Mouse (Mus musculus): ENCODE data around the gene Atxn7l1. TPM values are rescaled to one million over a fixed set of nuclear protein-coding genes. Genes with fewer than 3 reads are reported as not detected.
A peak's percentile ranks its signal among the peaks of the same experiment; 100 is the strongest.

The Atxn7l1 gene
- polyA plus RNA-seq (2014; fragmentation: Nextera tagmentation; extraction: Ambion mirVana) = 16.9 and 17.0 TPM in 2 replicates

GRCm38 (mm10) chr12:33147497-33148267 lies at the start of gene Atxn7l1:
Atxn7l1 (plus strand) TSS chr12:33147693.
- WGBS = under 1% methylated on average over 53 of the region's 54 CpGs
- Histone ChIP-seq H3K27me3 (ENCODE audit: control insufficient read depth, insufficient read depth, low read length) (peaks cover 5% of the 10 kb centered on the region), H3K4me2 (peak within 1 kb of the TSS; percentile 94), H3K4me1 (ENCODE audit: control insufficient read depth, insufficient read depth, low read length) (peaks cover 4% of the 10 kb centered on the region; the same call in 1 of the 2 replicates), H3K27ac (ENCODE audit: low read depth, low read length) (peak within 1 kb of the TSS; percentile 27; the same call in 1 of the 2 replicates), H3K9me3 (ENCODE audit: control insufficient read depth, low read length) (no peaks in the 10 kb centered on the region), H3K9ac (ENCODE audit: low read length) (peak within 1 kb of the TSS; percentile 84), H3K36me3 (ENCODE audit: control insufficient read depth, insufficient read depth, low read length) (no peaks in the 10 kb centered on the region), H3K4me3 (ENCODE audit: low read depth, low read length) (peak within 1 kb of the TSS; percentile 65)
- ATAC-seq (ENCODE audit: low FRiP score) (peak; percentile 96), DNase-seq (ENCODE audit: low spot score, missing footprints) (peak; percentile 100)

- H3K4me3 ChIP-seq (ENCODE audit: low read depth, low read length) = no peak overlapping the region
- ATAC-seq (ENCODE audit: low FRiP score) = no peak
- no peaks in the 10 kb centered on the region for H3K9me3 ChIP-seq (ENCODE audit: control insufficient read depth, low read length)
- WGBS = 86% methylated on average over 8 of the region's 8 CpGs
- no peak overlapping the region for H3K4me2 ChIP-seq
- H3K36me3 ChIP-seq (ENCODE audit: control insufficient read depth, insufficient read depth, low read length) = no peaks in the 10 kb centered on the region
- no peaks in the 10 kb centered on the region for H3K27me3 ChIP-seq (ENCODE audit: control insufficient read depth, insufficient read depth, low read length)
- no peak overlapping the region for H3K27ac ChIP-seq (ENCODE audit: low read depth, low read length)
- DNase-seq (ENCODE audit: low spot score, missing footprints) = no peak
- H3K9ac ChIP-seq (ENCODE audit: low read length) = no peak overlapping the region
- H3K4me1 ChIP-seq (ENCODE audit: control insufficient read depth, insufficient read depth, low read length) = no peaks in the 10 kb centered on the region
Measured at GRCm38 (mm10) chr12:33101627-33102026, 45.9 kb upstream of the Atxn7l1 start.

- WGBS = 48% methylated on average over 15 of the region's 15 CpGs
- no peak overlapping the region for H3K4me3 ChIP-seq (ENCODE audit: low read depth, low read length)
- H3K36me3 ChIP-seq (ENCODE audit: control insufficient read depth, insufficient read depth, low read length) = no peaks in the 10 kb centered on the region
- DNase-seq (ENCODE audit: low spot score, missing footprints) (peak; percentile 88), ATAC-seq (ENCODE audit: low FRiP score) (peak; percentile 78)
- H3K4me2 ChIP-seq = no peak overlapping the region
- no peaks in the 10 kb centered on the region for H3K4me1 ChIP-seq (ENCODE audit: control insufficient read depth, insufficient read depth, low read length)
- H3K27ac ChIP-seq (ENCODE audit: low read depth, low read length) = peak overlapping the region; percentile 41
- H3K9ac ChIP-seq (ENCODE audit: low read length) = no peak overlapping the region
- H3K9me3 ChIP-seq (ENCODE audit: control insufficient read depth, low read length) = no peaks in the 10 kb centered on the region
- H3K27me3 ChIP-seq (ENCODE audit: control insufficient read depth, insufficient read depth, low read length) = no peaks in the 10 kb centered on the region
Measured at GRCm38 (mm10) chr12:33102342-33103115, 45.0 kb upstream of the Atxn7l1 start.

- Histone ChIP-seq H3K9me3 (ENCODE audit: control insufficient read depth, low read length) (no peaks in the 10 kb centered on the region), H3K36me3 (ENCODE audit: control insufficient read depth, insufficient read depth, low read length) (no peaks in the 10 kb centered on the region), H3K27me3 (ENCODE audit: control insufficient read depth, insufficient read depth, low read length) (no peaks in the 10 kb centered on the region), H3K27ac (ENCODE audit: low read depth, low read length) (no peak overlapping the region), H3K9ac (ENCODE audit: low read length) (no peak overlapping the region), H3K4me1 (ENCODE audit: control insufficient read depth, insufficient read depth, low read length) (no peaks in the 10 kb centered on the region), H3K4me2 (no peak overlapping the region), H3K4me3 (ENCODE audit: low read depth, low read length) (no peak overlapping the region)
- 64% methylated on average over 4 of the region's 4 CpGs for WGBS
- no peak for DNase-seq (ENCODE audit: low spot score, missing footprints)
- no peak for ATAC-seq (ENCODE audit: low FRiP score)
Measured at GRCm38 (mm10) chr12:33105724-33106123, 41.8 kb upstream of the Atxn7l1 start.

- DNase-seq (ENCODE audit: low spot score, missing footprints) (no peak), ATAC-seq (ENCODE audit: low FRiP score) (no peak)
- Histone ChIP-seq H3K4me2 (no peak overlapping the region), H3K4me3 (ENCODE audit: low read depth, low read length) (no peak overlapping the region), H3K9me3 (ENCODE audit: control insufficient read depth, low read length) (no peaks in the 10 kb centered on the region), H3K4me1 (ENCODE audit: control insufficient read depth, insufficient read depth, low read length) (no peaks in the 10 kb centered on the region), H3K27me3 (ENCODE audit: control insufficient read depth, insufficient read depth, low read length) (no peaks in the 10 kb centered on the region), H3K27ac (ENCODE audit: low read depth, low read length) (no peak overlapping the region), H3K9ac (ENCODE audit: low read length) (no peak overlapping the region), H3K36me3 (ENCODE audit: control insufficient read depth, insufficient read depth, low read length) (no peaks in the 10 kb centered on the region)
- 81% methylated on average over 10 of the region's 10 CpGs for whole genome bisulfite sequencing
Measured at GRCm38 (mm10) chr12:33106438-33107167, 40.9 kb upstream of the Atxn7l1 start.

- no peak overlapping the region for H3K9ac ChIP-seq (ENCODE audit: low read length)
- H3K27me3 ChIP-seq (ENCODE audit: control insufficient read depth, insufficient read depth, low read length) = no peaks in the 10 kb centered on the region
- no peaks in the 10 kb centered on the region for H3K4me1 ChIP-seq (ENCODE audit: control insufficient read depth, insufficient read depth, low read length)
- H3K36me3 ChIP-seq (ENCODE audit: control insufficient read depth, insufficient read depth, low read length) = no peaks in the 10 kb centered on the region
- ATAC-seq (ENCODE audit: low FRiP score) = peak; percentile 75
- no peak for DNase-seq (ENCODE audit: low spot score, missing footprints)
- H3K9me3 ChIP-seq (ENCODE audit: control insufficient read depth, low read length) = no peaks in the 10 kb centered on the region
- no peak overlapping the region for H3K4me2 ChIP-seq
- H3K4me3 ChIP-seq (ENCODE audit: low read depth, low read length) = no peak overlapping the region
- H3K27ac ChIP-seq (ENCODE audit: low read depth, low read length) = no peak overlapping the region
Measured at GRCm38 (mm10) chr12:33109531-33109930, 38.0 kb upstream of the Atxn7l1 start.

GRCm38 (mm10) chr12:33110894-33111471 lies 36.5 kb upstream of the Atxn7l1 start:
- no peak for DNase-seq (ENCODE audit: low spot score, missing footprints)
- no peak overlapping the region for H3K27ac ChIP-seq (ENCODE audit: low read depth, low read length)
- no peaks in the 10 kb centered on the region for H3K27me3 ChIP-seq (ENCODE audit: control insufficient read depth, insufficient read depth, low read length)
- WGBS = 60% methylated on average over 14 of the region's 14 CpGs
- H3K4me3 ChIP-seq (ENCODE audit: low read depth, low read length) = no peak overlapping the region
- no peak overlapping the region for H3K4me2 ChIP-seq
- ATAC-seq (ENCODE audit: low FRiP score) = no peak
- H3K36me3 ChIP-seq (ENCODE audit: control insufficient read depth, insufficient read depth, low read length) = no peaks in the 10 kb centered on the region
- no peak overlapping the region for H3K9ac ChIP-seq (ENCODE audit: low read length)
- no peaks in the 10 kb centered on the region for H3K9me3 ChIP-seq (ENCODE audit: control insufficient read depth, low read length)
- no peaks in the 10 kb centered on the region for H3K4me1 ChIP-seq (ENCODE audit: control insufficient read depth, insufficient read depth, low read length)

GRCm38 (mm10) chr12:33118624-33119301 lies 28.7 kb upstream of the Atxn7l1 start:
- peak overlapping the region; percentile 30; the same call in 1 of the 2 replicates for H3K9ac ChIP-seq (ENCODE audit: low read length)
- no peaks in the 10 kb centered on the region for H3K36me3 ChIP-seq (ENCODE audit: control insufficient read depth, insufficient read depth, low read length)
- 34% methylated on average over 15 of the region's 15 CpGs for WGBS
- H3K27ac ChIP-seq (ENCODE audit: low read depth, low read length) = no peak overlapping the region
- no peak overlapping the region for H3K4me3 ChIP-seq (ENCODE audit: low read depth, low read length)
- no peaks in the 10 kb centered on the region for H3K9me3 ChIP-seq (ENCODE audit: control insufficient read depth, low read length)
- no peaks in the 10 kb centered on the region for H3K27me3 ChIP-seq (ENCODE audit: control insufficient read depth, insufficient read depth, low read length)
- DNase-seq (ENCODE audit: low spot score, missing footprints) = no peak
- no peak overlapping the region for H3K4me2 ChIP-seq
- ATAC-seq (ENCODE audit: low FRiP score) = no peak
- H3K4me1 ChIP-seq (ENCODE audit: control insufficient read depth, insufficient read depth, low read length) = no peaks in the 10 kb centered on the region
